Mouse (Mus musculus): ENCODE data around the gene Gm21170. TPM values are rescaled to one million over a fixed set of nuclear protein-coding genes. Genes with fewer than 3 reads are reported as not detected.
"Not testable (repeated sequence)": the region's sequence is repeated elsewhere in the genome, so short reads cannot be mapped to it uniquely, and the experiment has no call there.

The Gm21170 gene
- not detected in 2 replicates for polyA plus RNA-seq (2016; fragmentation: Nextera tagmentation; extraction: Ambion mirVana)

- WGBS = no CpG with 5 or more reads among the region's 2 CpGs
- H3K27ac ChIP-seq (ENCODE audit: poor library complexity, severe bottlenecking); H3K27me3 ChIP-seq (replicated peaks); H3K4me3 ChIP-seq; H3K4me1 ChIP-seq (replicated peaks); H3K36me3 ChIP-seq; H3K4me2 ChIP-seq; H3K9me3 ChIP-seq (replicated peaks); ATAC-seq (ENCODE audit: insufficient number of reproducible peaks, low FRiP score); H3K9ac ChIP-seq: not testable (repeated sequence)
Measured at GRCm38 (mm10) chrY:47690998-47691397, at the start of gene Gm21170. TSS of gene Gm21170 (minus strand) at chrY:47691098.

Other genes with a start within 250 kb of the Gm21170 start
- gene Gm21256, start 240.1 kb downstream of the Gm21170 start, polyA plus RNA-seq (2016; fragmentation: Nextera tagmentation; extraction: Ambion mirVana) = not detected in 2 replicates

Measured in heart, embryonic 12.5 days (tissue).